20 mouse cellular contexts compared by ENCODE assay signal in genomic region chr13:112623656-112624055, GRCm38 (mm10). TPM values are rescaled to one million over a fixed set of nuclear protein-coding genes. Genes with fewer than 3 reads are reported as not detected.
DNase-seq lines count a peak whose midpoint lies in the region.
"Had no signal": no experiment of that assay in that cellular context is flagged by ENCODE, and none has a peak within 500 bp of the region (broad histone marks: within the 10 kb centered on the region; RNA-seq: fewer than 3 reads in every experiment).

No protein-coding gene starts in this region.

- H3K27me3 ChIP-seq in forebrain, embryonic 10.5 days (ENCODE audit: poor library complexity, severe bottlenecking): no peaks in the 10 kb centered on the region
- H3K27me3 ChIP-seq: heart, embryonic 13.5 days; hindbrain, embryonic 15.5 days had no signal

- intact Hi-C loops in left cerebral cortex, postnatal 4 days (cut with DNase I): no loop called here

- H3K36me3 ChIP-seq in forebrain, embryonic 10.5 days (replicated peaks): no peaks in the 10 kb centered on the region
- H3K36me3 ChIP-seq: embryonic facial prominence, embryonic 13.5 days; heart, embryonic 13.5 days; hindbrain, embryonic 15.5 days had no signal

- WGBS in forebrain, embryonic 10.5 days: 71% methylated on average over 7 of the region's 7 CpGs

- H3K4me3 ChIP-seq in forebrain, embryonic 10.5 days: no peak overlapping the region
- H3K4me3 ChIP-seq: embryonic facial prominence, embryonic 13.5 days; gastrocnemius, adult 2 months; heart, embryonic 13.5 days; hindbrain, embryonic 15.5 days had no signal

- no peaks in the 10 kb centered on the region for H3K4me1 ChIP-seq in forebrain, embryonic 10.5 days
- H3K4me1 ChIP-seq: embryonic facial prominence, embryonic 13.5 days; heart, embryonic 13.5 days; hindbrain, embryonic 15.5 days had no signal

- no peak overlapping the region for H3K27ac ChIP-seq in forebrain, embryonic 10.5 days
- H3K27ac ChIP-seq: embryonic facial prominence, embryonic 13.5 days; gastrocnemius, adult 2 months; heart, embryonic 13.5 days; hindbrain, embryonic 15.5 days had no signal

- peak; percentile 22 for DNase-seq in left cerebral cortex, postnatal 4 days
- no peak for DNase-seq in left cerebral cortex, adult 9 months (ENCODE audit: low spot score in 2 of 2)
- peak; percentile 14 for DNase-seq in cerebellum, adult 9-10 months
- peak; percentile 38 to 44 for DNase-seq in cerebellum, postnatal 14 days
- no peak for DNase-seq in right cerebral cortex, adult 2 months (ENCODE audit: low spot score in 2 of 2)
- no peak for DNase-seq in forebrain, embryonic 10.5 days (ENCODE audit: extremely low spot score, low spot score)
- no peak for DNase-seq in adrenal gland, postnatal 36 days
- DNase-seq: adrenal gland, adult 2 months; adrenal gland, postnatal 25 days; gastrocnemius, adult 2 months; gastrocnemius, postnatal 25 days; heart, postnatal 36 days; kidney, adult 8-10 months had no signal

- no peaks in the 10 kb centered on the region for H3K9me3 ChIP-seq in forebrain, embryonic 10.5 days
- H3K9me3 ChIP-seq: embryonic facial prominence, embryonic 13.5 days; heart, embryonic 13.5 days; hindbrain, embryonic 15.5 days had no signal

RNA-seq across cellular contexts. Expression of gene Ddx4, which starts 28.6 kb away (rescaled TPM):
- 1 to 10 TPM in 1 of 2 experiments, under 1 TPM in 1; 0.92 to 1.0 TPM for total RNA-seq in left cerebral cortex, postnatal 4 days (2021)
- 0.45 and 0.53 TPM in 2 replicates for polyA plus RNA-seq in forebrain, embryonic 10.5 days (2016; fragmentation: Nextera tagmentation; extraction: Ambion mirVana)
- total RNA-seq in adrenal gland, postnatal 36 days (2021): under 1 TPM; 0.50 to 0.86 TPM
- total RNA-seq: gastrocnemius, adult 2 months; gastrocnemius, postnatal 25 days; granulocyte monocyte progenitor cell, adult 5-6 weeks had no signal

RNA-seq across cellular contexts. Expression of gene Il31ra, which starts 29.5 kb away (rescaled TPM):
- total RNA-seq in left cerebral cortex, postnatal 4 days (2021): not detected
- polyA plus RNA-seq in forebrain, embryonic 10.5 days (2016; fragmentation: Nextera tagmentation; extraction: Ambion mirVana): not detected in 2 replicates
- total RNA-seq in adrenal gland, postnatal 36 days (2021): under 1 TPM; 0.13 to 0.20 TPM
- total RNA-seq: ES-E14; gastrocnemius, postnatal 25 days; heart, postnatal 36 days had no signal
- polyA plus RNA-seq: heart, postnatal 0 days; hindbrain, embryonic 11.5 days had no signal

RNA-seq across cellular contexts. Expression of gene Slc38a9, which starts 36.9 kb away (rescaled TPM):
- 10 to 100 TPM; 17.5 to 20.9 TPM for total RNA-seq in left cerebral cortex, postnatal 4 days (2021)
- 12.3 and 12.5 TPM in 2 replicates for polyA plus RNA-seq in forebrain, embryonic 10.5 days (2016; fragmentation: Nextera tagmentation; extraction: Ambion mirVana)
- total RNA-seq in adrenal gland, postnatal 36 days (2021): 10 to 100 TPM; 16.6 to 22.1 TPM

Comparison
In these comparisons a context has a peak if more than half of its experiments do, and no peak if none do; other contexts are left out.
1. DNase-seq: peak in left cerebral cortex, postnatal 4 days (single experiment), cerebellum, adult 9-10 months (single experiment) and cerebellum, postnatal 14 days (2 of 2); none in left cerebral cortex, adult 9 months (0 of 2), right cerebral cortex, adult 2 months (0 of 2), forebrain, embryonic 10.5 days (single experiment) and adrenal gland, postnatal 36 days (0 of 2).